Mouse (Mus musculus) brain, embryonic 14.5 days (tissue): ENCODE measurements around the gene Nuak1. TPM values are rescaled to one million over a fixed set of nuclear protein-coding genes. Genes with fewer than 3 reads are reported as not detected.

ENCODE experiments used
- DNase-seq: peaks from one replicate; pipeline ENCODE4 v3.0.0-alpha.2; 2011; ENCODE audit warnings: low read depth
- CTCF ChIP-seq: fragments of 200-500 bp; IDR thresholded peaks from 2 replicates; pipeline ENCODE4 v1.5.1; 2012; ENCODE audit warnings: inconsistent platforms, mild to moderate bottlenecking, moderate library complexity, borderline replicate concordance; ENCODE audit not compliant: insufficient read depth, insufficient read length; ENCODE audit errors: extremely low read depth
- POLR2A ChIP-seq: fragments of 200-500 bp; IDR thresholded peaks from 2 replicates; pipeline ENCODE4 v1.6.1; 2012; ENCODE audit warnings: mild to moderate bottlenecking, inconsistent platforms, borderline replicate concordance; ENCODE audit not compliant: poor library complexity, insufficient read depth, insufficient read length, severe bottlenecking; ENCODE audit errors: extremely low read depth
- polyA plus RNA-seq: library from polyadenylated mRNA; depleted of rRNA; stranded (reverse); fragments of >200 nt; gene quantifications from 2 replicates; pipeline ENCODE4 v1.2.3, GENCODE M21; 2012

The Nuak1 gene
- polyA plus RNA-seq, 1 experiment: 52.9 TPM

GRCm38 (mm10) chr10:84418421-84418820, 22.0 kb downstream of the Nuak1 start:
- DNase-seq: no peak
- TF ChIP-seq CTCF (no peak), POLR2A (no peak)

GRCm38 (mm10) chr10:84416752-84417151, 23.6 kb downstream of the Nuak1 start:
- DNase-seq: peak; percentile 38
- TF ChIP-seq CTCF (no peak), POLR2A (no peak)

GRCm38 (mm10) chr10:84414981-84415700, 25.3 kb downstream of the Nuak1 start:
- TF ChIP-seq POLR2A (no peak), CTCF (no peak)
- DNase-seq: peak; percentile 80

- peak; percentile 90 for DNase-seq
- TF ChIP-seq POLR2A (no peak), CTCF (no peak)
Observed at GRCm38 (mm10) chr10:84413310-84413709, 27.1 kb downstream of the Nuak1 start.

- DNase-seq: no peak
- no peak for TF ChIP-seq POLR2A
- no peak for TF ChIP-seq CTCF
Observed at GRCm38 (mm10) chr10:84412326-84412962, 28.0 kb downstream of the Nuak1 start.

GRCm38 (mm10) chr10:84411122-84412105, 29.0 kb downstream of the Nuak1 start:
- TF ChIP-seq CTCF (no peak), POLR2A (no peak)
- no peak for DNase-seq

- TF ChIP-seq POLR2A (no peak), CTCF (no peak)
Observed at GRCm38 (mm10) chr10:84408965-84409660, 31.3 kb downstream of the Nuak1 start.

GRCm38 (mm10) chr10:84405135-84405776, 35.1 kb downstream of the Nuak1 start:
- no peak for TF ChIP-seq POLR2A
- no peak for TF ChIP-seq CTCF
- DNase-seq: no peak

More at GRCm38 (mm10) chr10:84408965-84409660, 31.3 kb downstream of the Nuak1 start:
- DNase-seq: no peak

GRCm38 (mm10) chr10:84401907-84402371, 38.5 kb downstream of the Nuak1 start:
- TF ChIP-seq POLR2A: no peak
- TF ChIP-seq CTCF: no peak
- peak; percentile 81 for DNase-seq

GRCm38 (mm10) chr10:84401189-84401588, 39.2 kb downstream of the Nuak1 start:
- DNase-seq: peak; percentile 58
- TF ChIP-seq CTCF: no peak
- TF ChIP-seq POLR2A: no peak

GRCm38 (mm10) chr10:84400037-84400681, 40.2 kb downstream of the Nuak1 start:
- peak; percentile 65 for DNase-seq
- TF ChIP-seq POLR2A: no peak
- no peak for TF ChIP-seq CTCF
